Mouse (Mus musculus) left cerebral cortex, postnatal 25 days (tissue): ENCODE measurements around the gene Zfp512. TPM values are rescaled to one million over a fixed set of nuclear protein-coding genes. Genes with fewer than 3 reads are reported as not detected.
A peak's percentile ranks its signal among the peaks of the same experiment; 100 is the strongest.
"Not testable (repeated sequence)": the region's sequence is repeated elsewhere in the genome, so short reads cannot be mapped to it uniquely, and the experiment has no call there.

Experiments
- DNase-seq, 2 experiments: peaks; one replicate each; pipeline ENCODE4 v3.0.0; 2022; ENCODE audit warnings: low spot score in 2 of 2, mixed read lengths in 1 of 2
- intact Hi-C: fragments of 180-260 bp; cut with DNase I; formaldehyde crosslinking; loops from one replicate; pipeline ENCODE4 v1.15.1; 2025
- total RNA-seq, 2 experiments: library from RNA; stranded (reverse); gene quantifications; 2 replicates each; pipeline ENCODE4 v1.2.3; 2021

The Zfp512 gene
- total RNA-seq, result 10 to 100 TPM; 48.8 to 49.0 TPM

DNA sequence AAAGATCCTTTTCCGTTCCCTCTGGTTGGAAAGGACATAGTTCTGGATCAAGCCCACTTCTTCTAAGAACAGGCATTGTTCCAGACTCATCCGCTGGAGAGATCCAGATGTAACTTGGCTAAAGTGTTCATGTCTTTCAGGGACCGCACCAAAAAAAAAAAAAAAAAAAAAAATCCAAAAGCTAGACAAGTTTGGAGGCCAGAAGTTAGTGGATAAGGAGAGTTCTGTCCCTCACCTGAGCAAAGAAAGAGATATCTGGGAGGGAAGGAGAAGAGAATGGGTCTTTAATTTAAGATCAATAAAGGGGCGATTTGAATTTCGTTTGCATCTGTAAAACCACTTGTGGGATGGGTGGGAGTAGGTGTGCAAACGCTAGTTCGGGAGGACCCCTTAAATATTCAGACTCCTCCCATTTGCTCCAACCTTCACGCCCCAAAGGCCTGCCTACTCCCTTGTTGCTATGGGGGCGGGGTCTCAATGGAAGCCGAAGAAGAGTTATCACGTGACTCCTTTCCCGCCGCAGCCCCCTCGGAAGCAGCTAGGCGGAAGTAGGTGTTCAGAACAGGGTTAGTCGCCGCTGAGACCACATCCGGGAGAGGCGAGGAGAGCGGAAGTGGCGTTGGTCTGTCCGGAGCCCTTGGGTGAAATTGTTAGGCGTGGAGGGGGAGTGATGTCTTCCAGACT, at the start of gene Zfp512:
Gene Zfp512, plus strand, starts transcription at position 554 of the 684 bp plus-strand sequence.
- intact Hi-C loops, result loop anchor here (5.0 kb wide), 1 partner anchor 230 kb away; the partner anchor contains the start of gene Ppm1g
- peak; percentile 92 to 97 for DNase-seq

DNA sequence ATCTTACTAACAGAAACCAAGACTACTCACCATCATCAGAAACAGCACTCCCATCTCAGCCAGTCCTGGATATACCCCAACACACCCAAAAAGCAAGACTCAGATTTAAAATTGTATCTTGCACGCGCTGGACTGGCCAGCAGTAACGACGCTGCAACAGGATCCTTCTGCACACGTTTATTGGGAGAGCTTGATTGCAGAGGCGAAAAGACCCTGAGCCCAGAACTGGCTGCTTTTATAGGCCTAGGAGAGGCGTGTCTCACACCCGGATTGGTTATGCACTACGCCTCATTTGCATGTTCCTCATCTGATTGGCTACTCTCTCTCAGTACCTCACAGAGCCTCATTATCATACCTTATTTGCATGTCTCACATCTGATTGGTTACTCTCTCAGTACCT, 17.5 kb upstream of the Zfp512 start:
- intact Hi-C loops, DNase-seq: not testable (repeated sequence)

DNA sequence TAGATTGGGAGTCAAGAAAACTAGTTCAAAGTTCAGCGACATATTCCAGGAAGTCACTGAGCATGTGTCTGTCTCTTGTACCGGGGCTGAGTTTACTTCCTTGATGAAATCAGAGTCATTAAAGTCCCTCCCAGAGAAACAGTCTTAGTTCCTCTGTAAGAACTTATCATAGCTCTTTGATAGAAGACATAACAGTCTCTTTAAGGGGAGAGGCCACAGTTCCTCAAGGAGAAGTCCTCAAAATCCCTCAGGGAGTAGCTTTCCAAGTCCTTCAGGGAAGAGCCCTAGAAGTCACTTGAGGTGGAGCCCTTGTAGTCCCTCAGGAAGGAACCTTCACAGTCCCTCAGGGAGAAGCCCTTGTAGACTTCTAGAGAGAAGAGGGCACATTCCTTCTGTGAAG, 895 bp upstream of the Zfp512 start:
- intact Hi-C loops, result loop anchor here (5.0 kb wide), 1 partner anchor 229 kb away; the partner anchor contains the start of gene Ppm1g
- DNase-seq, result no peak

DNA sequence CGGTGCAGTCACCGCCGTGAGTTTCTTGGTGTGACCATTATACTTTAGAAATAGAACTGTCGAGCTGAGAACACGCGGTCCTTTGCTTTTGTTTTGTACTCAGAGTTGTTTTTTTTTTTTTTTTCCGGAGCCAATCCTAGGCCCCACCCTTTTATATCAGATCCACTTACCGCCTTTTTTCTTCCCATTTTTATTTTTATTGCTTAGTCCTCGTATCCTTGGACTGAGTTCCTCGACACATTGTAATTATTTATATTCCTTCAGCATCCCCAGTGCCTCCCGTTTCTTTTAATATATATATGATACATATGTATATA, 289 bp downstream of the Zfp512 start:
- no peak for DNase-seq
- intact Hi-C loops, result loop anchor here (5.0 kb wide), 1 partner anchor 230 kb away; the partner anchor contains the start of gene Ppm1g

DNA sequence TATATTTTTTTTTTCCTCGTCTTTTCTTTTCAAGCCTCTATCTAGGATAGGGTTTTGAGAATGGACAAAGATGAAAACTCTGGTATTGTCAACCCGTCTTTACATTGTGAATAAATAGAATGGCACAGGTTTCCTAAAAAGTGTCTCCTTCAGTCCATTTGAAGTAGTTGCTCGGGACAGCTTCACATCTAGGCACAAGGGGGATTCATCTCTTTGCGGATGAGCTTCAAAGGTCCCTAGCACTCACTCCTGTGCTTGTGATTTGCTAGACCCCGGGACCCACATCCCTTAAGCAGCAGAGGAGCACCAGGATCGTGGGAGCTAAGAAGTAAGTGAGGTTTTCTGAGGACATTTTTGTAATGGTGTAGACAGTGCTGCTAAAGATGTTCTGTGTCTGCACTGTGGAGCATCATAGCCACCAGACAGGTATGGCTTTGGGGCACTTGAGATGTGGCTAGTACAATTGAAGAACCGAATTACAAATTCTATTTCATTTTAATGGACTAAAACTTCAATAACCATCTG, 717 bp downstream of the Zfp512 start:
- DNase-seq, result no peak

DNA sequence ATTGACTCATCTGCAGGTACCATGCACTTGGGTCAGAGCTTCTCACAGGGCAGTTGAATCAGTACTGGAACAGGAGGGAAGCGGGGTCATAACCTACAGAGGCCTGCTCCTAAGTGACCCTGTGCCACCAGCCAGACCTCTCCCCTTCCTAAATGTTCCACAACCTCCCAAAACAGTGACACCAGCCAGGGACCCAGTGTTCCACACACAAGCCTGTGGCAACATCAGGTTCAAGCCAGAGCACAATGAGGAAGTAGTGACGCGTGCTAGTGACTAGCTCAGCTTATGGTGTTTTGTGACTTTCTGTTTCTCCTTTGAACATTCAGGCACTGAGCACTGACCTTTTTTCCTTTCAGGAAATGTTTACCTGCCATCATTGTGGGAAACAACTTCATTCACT, 15.6 kb downstream of the Zfp512 start:
- intact Hi-C loops, result no loop called here
- DNase-seq, result no peak

More for the DNA sequence above, 717 bp downstream of the Zfp512 start:
- intact Hi-C loops, result loop anchor here (5.0 kb wide), 1 partner anchor 231 kb away; the partner anchor contains the start of gene Ppm1g

DNA sequence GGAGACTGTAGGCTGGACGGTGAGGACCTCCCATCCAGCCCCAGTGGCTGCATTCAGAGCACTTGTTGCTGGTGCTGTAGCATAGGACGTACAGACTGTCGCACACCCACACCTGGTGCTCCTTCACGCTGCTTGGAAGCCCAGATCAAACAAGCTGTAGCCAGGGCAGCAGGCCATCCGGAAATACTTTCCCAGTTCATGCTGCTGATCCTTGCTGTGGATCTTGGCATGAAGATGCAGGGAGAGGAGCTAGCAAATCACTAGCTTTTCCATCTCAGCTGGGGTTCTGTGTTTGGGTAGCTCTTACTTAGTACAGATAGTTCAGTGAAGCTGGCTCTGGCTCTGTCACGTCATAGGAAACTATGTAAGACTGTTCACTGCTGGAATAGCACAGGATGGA, 17.5 kb downstream of the Zfp512 start:
- intact Hi-C loops, result no loop called here
- DNase-seq, result no peak

DNA sequence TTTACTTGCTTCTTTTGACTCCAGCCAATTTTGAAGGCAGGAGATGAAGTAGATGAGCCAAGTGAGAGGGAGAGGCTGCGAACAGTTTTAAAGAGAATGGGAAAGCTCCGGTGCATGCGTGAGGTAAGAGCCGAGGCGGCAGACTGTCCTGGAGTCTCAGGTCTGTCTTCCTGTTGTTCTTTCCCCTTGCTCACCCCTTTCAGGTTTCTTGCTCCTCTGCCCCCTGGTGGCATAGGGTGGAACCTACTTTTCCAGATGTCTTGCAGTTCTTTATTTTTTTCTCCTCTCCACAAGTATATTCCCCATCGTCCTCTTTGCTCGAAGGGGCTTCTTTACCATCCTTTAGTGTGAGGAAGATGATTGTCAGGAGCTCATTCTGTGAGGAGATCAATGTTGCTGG, 18.1 kb downstream of the Zfp512 start:
- intact Hi-C loops, result no loop called here
- DNase-seq, result peak in 1 of 2 experiments; percentile 28

DNA sequence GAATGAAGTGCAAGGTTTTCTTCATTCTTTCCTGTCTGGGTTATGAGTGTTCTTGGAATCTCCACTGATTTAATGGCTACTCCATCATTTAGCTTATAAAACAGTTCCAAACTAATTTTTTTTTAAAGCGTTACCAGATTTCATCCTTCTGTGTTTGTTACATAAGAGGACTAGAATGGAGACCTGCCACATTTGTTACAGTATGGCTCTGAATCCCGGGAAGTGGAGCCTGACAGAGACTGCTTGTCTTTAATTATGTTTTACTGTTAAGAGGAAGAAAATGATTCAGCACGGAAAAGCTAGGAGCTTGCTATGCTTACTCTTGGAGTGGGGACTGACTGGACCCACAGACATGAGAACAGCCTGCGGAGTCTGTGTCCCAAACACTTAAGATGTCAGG, 28.3 kb downstream of the Zfp512 start:
- intact Hi-C loops, result no loop called here

DNA sequence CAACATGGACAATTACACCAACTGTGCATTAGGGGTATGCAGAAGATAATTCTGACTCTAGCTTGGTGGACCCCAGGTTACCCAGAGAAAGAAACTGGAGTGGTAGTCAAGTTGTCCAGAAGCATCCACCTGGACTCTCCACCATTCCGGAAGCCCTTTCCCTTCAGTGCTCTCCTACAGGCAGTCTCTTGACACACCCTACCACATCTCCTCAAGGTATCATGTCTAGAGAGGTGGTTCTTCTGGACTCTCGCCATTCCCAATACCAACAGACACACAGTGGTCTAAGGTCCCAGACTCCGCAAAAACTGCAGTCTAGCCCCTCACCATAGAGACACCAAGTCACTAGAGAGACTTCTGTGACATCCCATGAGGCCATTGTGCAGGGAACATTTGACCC, 33.2 kb downstream of the Zfp512 start, which contains the start of gene 4930548H24Rik:
Gene 4930548H24Rik, plus strand, starts transcription at position 301 of the 400 bp plus-strand sequence.
- DNase-seq, result no peak
- intact Hi-C loops, result no loop called here

More for the DNA sequence above, 28.3 kb downstream of the Zfp512 start:
- DNase-seq, result peak in 1 of 2 experiments; percentile 7

DNA sequence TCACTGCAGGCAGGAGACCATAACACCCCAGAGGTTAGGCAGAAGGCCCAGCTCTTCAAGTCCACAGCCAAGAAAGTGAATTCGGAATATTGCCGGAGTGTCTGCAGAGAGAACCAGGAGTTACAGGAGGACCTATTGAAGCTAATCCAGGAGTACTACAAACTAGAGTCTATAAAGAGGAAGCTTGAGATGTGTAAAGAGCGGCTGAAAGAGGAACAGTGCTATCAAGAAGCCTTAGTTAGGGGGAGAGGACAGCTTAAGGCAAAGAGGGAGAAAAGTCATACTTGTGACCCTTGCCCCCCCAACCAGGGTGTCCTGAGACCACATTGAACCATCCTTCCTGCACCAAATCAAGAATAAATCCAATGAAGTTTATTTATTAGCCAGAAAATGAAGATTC, 35.7 kb downstream of the Zfp512 start:
- intact Hi-C loops, result no loop called here
- DNase-seq, result no peak

DNA sequence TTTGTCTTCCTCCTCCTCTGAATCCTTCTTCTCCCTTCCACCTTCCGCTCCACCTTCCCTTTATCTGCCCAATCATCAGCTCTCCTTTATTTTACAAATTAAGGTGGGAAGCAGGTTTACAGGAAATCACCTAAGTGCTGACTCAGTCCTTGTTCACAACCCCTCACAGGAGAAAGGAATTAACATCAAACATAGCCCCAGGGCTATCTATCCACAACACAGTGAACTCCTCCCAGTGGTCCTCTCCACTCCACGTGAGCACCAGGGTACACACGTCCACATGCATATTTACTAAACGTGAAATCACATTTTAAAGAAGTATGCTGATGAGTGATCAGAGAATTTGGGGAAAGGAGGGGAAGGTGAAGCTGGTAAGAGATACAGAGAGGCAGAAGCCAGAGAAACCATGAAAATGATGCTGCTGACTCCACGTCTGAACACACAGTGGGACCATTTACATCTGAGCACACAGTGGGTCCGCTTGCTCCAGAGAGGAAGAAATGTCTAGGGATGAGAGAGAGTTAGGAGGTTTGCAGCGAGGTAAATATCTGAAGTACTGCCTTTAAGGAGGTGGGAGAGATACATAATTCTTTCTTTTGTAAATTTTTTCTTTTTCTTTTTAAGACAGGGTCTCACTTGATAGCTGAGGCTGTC, 37.0 kb downstream of the Zfp512 start:
- DNase-seq, result no peak
- intact Hi-C loops, result no loop called here

DNA sequence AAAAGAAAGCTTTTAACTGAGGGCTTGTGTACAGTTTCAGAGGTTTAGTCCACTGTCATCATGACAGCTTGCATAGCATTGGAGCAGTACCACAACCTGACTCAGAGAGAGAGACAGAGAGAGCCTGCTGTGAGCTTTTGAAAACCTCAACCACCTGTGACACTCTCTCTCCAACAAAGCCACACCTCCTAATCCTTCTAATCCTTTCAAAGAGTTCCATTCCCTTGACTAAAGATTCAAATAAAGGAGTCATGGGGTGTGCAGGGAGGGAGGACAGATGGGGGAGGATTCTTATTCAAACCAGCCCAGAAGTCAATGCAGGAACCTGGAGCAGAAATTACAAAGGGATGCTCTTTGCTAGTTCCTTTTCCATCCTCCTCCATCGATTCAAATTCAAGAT, 39.8 kb downstream of the Zfp512 start:
- intact Hi-C loops, result no loop called here
- no peak for DNase-seq

DNA sequence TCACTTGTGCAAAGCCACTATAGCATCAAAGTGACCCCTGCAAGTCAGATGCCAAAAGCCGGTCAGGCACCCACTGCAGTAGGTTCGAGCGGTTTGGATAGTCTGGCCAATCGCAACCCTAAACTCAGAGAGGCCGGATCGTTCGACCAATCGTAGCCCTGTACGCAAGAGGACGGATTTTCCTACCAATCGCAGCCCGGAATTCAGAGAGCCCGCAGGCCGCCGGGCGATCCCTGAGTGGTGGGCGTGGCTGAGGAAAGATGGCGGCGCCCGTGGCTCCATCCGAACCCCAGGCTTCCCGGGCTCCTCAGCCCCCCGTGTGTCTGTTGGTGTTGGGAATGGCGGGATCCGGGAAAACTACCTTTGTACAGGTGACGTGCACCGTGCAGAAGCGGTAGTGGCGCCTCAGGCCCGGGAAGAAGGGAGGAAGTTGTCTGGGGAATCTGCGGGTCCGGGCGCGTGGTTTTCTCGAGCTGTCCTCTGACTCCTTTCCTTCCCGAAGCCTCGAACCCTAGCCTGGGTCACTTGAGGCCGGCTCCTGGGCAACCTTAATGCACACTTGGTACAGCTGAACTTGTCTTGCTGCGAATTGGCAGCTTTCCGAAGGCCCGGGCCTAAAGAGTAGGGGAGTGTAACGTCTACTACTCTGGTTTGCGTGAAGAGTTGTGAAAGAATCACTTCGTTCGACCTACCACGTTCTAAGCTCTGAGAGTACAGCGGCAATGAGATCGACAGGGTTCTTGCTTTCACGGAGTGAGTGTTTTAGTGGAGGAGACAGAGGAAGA, 42.5 kb downstream of the Zfp512 start, which contains the start of gene Gpn1:
Gene Gpn1, plus strand, starts transcription at position 229 of the 785 bp plus-strand sequence.
- intact Hi-C loops, result no loop called here

DNA sequence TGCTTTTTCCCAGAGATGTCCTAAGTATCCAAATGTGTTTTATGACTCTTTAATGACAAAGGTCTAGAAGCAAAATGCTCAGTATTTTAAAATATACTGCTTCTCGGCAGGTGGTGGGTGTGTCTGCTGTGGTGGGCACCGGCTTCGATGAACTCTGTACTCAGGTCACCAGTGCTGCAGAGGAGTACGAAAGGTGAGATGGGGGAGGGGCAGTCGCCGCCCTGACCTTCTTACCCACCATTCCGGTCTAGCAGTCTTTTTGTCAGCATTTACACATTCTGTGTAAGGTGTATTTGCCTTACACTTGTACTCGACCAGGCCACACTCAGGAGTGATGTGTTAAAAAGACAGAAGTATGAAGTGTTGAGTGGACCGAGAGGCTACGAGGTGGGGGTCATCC, 52.6 kb downstream of the Zfp512 start:
- intact Hi-C loops, result no loop called here
- no peak for DNase-seq

More for the DNA sequence above, 42.5 kb downstream of the Zfp512 start, which contains the start of gene Gpn1:
- DNase-seq, result peak; percentile 91 to 96

DNA sequence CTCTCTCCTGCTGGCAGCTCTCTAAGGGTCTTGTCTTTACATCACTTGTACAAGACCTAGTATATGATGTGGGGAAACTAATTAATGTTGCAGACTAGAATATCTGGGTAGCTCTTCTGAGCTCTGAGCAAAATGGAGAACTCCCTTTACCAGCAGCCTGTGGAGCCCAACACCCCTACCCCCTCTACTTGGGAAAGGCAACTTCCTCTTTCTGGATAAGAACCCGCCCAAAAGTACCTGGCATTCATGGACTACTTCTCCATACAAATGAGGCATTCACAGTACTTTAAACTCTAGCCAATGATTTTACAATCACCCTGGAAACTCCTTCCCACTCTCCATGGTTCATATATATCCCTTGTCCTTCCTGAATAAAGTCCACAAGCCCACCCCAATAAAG, 60.2 kb downstream of the Zfp512 start:
- no peak for DNase-seq

DNA sequence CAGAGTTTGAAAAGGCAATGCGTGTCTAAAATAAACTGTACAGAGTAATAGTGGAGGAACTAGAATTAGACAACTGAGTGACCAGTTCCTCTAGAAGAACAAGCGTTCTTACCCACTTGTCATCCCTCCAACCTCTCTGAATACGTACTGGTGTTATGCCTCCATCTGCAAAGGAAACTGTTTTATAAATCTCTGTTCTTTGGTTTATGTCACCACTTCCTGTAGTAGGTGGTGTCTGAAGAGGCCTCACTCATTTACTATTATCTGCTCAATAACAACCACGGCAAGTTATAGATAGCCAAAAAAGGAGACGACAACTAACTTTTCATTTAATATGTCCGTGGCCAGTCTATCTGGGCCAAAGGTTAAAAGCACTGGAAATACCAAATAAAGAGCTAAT, 68.3 kb downstream of the Zfp512 start:
- no peak for DNase-seq
- intact Hi-C loops, result no loop called here

More for the DNA sequence above, 60.2 kb downstream of the Zfp512 start:
- intact Hi-C loops, result no loop called here

DNA sequence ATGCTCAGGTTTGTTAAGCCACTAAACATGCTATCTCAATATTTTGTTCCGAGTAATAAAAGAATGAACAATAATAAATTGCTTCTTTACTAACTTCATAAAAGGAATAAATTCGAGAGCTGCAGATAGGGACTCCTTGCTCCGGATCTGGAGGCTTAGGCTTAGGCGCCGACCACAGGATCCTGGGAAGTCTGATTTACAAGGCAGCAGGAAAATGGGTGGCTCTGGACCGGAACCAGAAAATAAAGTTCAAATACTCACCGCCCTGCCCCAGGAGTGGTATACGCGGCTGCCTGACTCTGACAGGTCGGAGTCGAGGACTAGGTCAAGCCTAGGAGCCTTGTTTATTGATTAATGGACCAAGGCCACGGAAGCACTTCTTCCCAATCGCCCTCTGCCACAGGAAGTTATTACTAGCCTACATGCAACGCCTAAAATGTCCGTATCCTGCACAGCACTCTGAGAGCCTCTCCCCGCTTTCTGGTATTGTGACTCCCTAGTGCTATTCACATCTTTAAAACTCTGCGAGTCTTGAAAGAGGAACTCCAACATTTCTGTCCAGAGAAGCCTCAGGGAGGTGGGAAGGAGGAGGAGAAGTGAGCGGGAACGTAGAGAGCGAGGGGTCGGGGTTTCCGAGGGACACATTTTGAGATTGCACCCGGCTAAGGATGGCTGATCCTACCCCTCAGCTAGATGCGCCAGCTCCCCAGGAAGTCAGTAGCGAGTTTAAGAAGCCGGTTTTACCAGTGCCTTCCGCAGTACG, 74.3 kb downstream of the Zfp512 start, which contains the start of gene Slc4a1ap:
Gene Slc4a1ap, plus strand, starts transcription at position 642 of the 763 bp plus-strand sequence.
- intact Hi-C loops, result no loop called here
- DNase-seq, result peak; percentile 82

DNA sequence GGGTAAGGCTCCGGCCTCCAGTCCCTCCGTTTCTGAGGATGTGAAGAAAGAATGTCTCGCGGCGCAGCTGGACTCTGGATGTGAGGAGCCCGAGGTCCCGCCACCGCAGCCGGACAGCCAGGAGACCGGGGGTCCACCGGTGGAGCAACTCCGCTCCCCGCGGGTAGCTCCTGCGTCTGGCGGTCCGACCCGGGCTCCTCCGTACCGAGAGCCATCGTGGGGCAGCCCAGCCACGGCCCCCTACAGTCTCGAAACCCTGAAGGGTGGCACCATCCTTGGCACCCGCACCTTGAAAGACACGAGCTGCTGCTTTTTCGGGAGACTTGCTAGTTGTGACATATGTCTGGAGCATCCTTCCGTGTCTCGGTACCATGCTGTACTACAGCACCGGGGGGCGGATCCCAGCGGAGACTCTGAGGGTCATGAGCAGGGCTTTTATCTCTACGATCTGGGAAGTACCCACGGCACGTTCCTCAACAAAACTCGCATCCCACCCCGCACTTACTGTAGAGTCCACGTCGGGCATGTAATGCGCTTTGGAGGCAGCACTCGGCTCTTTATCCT, 75.0 kb downstream of the Zfp512 start:
- intact Hi-C loops, result no loop called here
- no peak for DNase-seq
